Mouse (Mus musculus) cerebellum, adult 11 months (tissue): ENCODE data around the gene Cnpy4.
"Not testable (repeated sequence)": the region's sequence is repeated elsewhere in the genome, so short reads cannot be mapped to it uniquely, and the experiment has no call there.

Experiments
- DNase-seq: peaks from one replicate; pipeline ENCODE4 v3.0.0; 2022

The Cnpy4 gene

DNA sequence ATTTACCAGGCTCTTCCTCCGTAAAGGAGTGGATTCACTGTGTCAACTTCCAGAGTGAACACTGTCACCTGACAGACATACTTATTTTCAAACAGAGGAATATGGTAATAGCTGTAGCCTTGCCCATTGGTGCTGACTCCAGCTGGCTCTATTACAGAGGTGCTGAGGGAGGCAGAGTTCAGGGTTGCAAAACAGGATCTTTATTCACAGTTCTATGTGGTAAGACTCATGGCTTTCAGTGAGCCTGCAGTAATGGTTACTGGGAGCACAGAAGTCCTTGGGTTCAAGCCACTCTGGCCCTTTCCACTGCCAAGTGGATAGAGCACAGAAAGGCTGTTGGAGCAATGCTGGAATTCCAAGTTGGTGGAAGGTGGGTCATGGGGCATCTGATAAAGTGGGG is 20.0 kb downstream of the Cnpy4 start:
- DNase-seq, result no peak

DNA sequence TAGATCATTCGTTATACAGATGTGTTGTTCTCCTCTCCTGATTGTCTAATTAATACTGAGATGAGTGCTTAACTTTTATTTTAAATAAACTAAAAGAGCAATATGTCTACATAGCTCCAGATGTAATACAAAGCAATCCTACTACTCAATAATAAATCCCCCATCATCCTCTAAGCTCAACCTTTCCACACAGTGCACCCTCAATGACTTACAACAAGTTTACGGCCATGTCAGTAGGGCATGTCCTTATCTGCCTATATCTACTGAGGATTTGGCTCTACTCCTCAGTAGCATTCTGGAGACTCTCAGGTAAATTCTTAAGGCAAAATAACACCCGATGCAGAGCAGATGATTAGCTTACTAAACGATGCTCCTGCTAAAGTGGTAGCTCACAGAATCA is 20.6 kb downstream of the Cnpy4 start:
- DNase-seq, result no peak

DNA sequence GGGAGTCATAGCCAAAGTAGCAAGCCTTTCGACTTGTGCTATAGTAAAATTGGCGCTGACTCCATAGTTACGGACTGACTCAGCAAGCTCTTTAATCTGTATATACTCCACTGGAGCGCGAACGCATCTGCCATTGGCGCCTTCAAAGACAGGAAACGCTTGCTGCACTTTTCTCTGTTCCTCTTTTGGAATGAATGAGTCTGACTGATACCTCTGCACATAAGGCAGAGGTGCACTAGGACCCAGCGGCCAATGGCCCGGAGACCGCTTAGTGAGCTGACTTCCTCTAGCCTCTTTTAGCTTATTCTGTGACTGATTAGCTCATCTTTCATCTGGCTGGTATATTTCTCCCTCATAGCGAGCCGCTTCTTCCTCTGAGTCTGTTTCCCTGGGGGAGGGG is 29.3 kb downstream of the Cnpy4 start:
- not testable (repeated sequence) for DNase-seq

DNA sequence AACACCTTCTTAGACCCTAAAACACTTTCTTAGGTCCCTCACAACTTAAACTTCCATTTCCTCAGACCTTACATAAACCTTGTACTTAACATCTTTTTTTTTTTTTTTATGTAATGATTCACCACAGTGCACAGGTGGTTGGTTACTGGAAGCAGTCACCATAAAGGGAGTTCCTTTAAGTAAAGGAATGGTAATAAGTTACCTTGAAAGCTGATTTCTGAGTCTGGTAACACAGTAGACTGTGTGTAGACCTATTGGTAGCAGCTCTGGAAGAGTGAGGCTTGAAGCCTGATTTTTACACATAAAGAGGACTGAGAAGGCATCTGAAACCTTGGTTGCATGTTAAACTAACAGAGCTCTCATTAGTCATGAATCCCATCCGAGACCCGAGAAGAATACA is 32.6 kb downstream of the Cnpy4 start:
- no peak for DNase-seq

GRCm38 (mm10) chr5:138222111-138222510 is 34.8 kb downstream of the Cnpy4 start:
- DNase-seq, result peak; percentile 50

GRCm38 (mm10) chr5:138223287-138223686 is 36.0 kb downstream of the Cnpy4 start:
- no peak for DNase-seq

GRCm38 (mm10) chr5:138225700-138226099 is 38.4 kb downstream of the Cnpy4 start, which contains the start of gene Nxpe5:
Gene Nxpe5 (plus strand): TSS chr5:138225898.
- no peak for DNase-seq

- no peak for DNase-seq
Measured at GRCm38 (mm10) chr5:138226491-138226890, 39.2 kb downstream of the Cnpy4 start.

DNA sequence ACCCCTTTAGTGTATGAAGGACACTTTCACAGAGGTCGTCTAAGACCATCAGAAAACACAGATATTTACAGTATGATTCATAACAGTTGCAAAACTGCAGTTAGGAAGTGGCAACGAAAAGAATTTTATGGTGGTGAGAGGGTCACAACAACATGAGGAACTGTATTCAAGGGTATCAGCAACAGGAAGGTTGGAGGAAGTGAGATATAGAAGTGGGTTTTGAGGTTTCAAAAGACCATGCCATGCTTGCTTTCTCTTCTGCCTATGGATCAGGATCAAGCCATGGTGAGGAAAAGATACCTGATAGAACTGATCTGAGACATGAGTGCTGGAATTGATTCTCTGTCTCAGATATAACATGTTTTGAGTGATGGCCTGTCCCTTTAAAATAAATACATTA is 40.1 kb downstream of the Cnpy4 start:
- no peak for DNase-seq

DNA sequence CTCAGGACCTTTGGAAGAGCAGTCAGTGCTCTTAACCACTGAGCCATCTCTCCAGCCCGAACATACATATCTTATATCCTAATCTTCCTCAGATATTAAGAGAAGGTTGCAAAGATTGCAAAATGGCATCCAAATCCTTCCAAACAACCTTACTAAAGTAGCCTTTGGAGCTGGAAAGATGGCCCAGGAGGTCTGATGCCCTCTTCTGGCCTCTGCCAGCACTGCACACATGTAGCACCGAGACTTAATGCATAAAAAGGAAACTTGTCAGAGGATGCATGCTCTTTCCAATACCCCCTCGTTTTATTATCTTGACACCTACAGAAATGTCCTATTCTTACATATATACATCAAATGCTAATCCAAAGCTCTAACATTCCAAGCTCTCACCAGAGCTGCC is 40.7 kb downstream of the Cnpy4 start:
- DNase-seq, result no peak

DNA sequence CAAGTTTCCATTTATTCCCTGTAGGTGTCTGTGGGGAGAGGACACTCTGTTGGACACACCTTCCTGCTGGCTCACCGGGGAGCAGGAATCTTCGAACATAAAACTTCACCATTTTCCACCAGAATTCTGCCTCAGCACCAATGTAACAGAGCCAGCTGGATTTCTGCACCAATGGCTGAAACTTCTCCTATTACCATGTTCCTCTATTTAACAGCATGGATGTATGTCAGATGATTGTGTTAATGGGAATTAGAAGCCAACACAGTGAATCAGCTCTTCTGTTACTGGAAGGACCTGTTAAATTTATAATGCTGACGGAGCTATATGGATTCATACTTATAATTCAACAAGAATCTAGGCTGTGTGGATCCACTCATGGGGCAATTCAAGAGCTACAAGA is 42.2 kb downstream of the Cnpy4 start:
- no peak for DNase-seq

GRCm38 (mm10) chr5:138233778-138234177 is 46.5 kb downstream of the Cnpy4 start:
- DNase-seq, result no peak

DNA sequence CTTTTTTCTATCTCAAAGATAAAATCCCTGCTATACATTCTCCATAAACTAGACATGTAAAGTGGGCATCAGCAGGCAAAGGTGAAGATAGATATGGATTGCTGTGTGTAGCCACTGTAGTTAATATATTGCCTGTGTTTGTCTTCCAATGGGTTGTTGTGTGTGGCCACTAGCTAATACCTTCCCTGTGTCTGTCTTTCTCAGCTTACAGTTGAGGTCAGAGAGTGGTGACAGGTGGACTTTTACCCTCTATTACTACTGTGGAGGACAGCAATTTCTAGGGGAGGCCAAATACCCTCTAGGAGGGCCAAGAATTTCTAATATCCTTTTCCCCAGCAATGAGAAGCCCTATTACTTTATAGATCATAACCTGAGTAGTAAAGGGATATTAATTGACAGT is 46.9 kb downstream of the Cnpy4 start:
- no peak for DNase-seq

GRCm38 (mm10) chr5:138241511-138241910 is 54.2 kb downstream of the Cnpy4 start:
- no peak for DNase-seq
